Mouse (Mus musculus): ENCODE measurements at regions not wholly inside any gene's neighbourhood (a gene's known extent, or its start where the extent isn't known, plus 50 kb on each side); places are given as distances from the start of the nearest gene placed in this dataset.

GRCm38 (mm10) chr13:36807961-36808360 lies 73.0 kb upstream of the Nrn1 start:
- Histone ChIP-seq H3K9me3 (ENCODE audit: low read length) (peaks cover 3% of the 10 kb centered on the region; the same call in 1 of the 2 replicates), H3K4me2 (ENCODE audit: low read depth, low read length) (no peak overlapping the region), H3K27me3 (ENCODE audit: insufficient read depth, low read length) (no peaks in the 10 kb centered on the region), H3K4me3 (ENCODE audit: low read length) (no peak overlapping the region), H3K27ac (no peak overlapping the region), H3K36me3 (ENCODE audit: insufficient read depth, low read length) (no peaks in the 10 kb centered on the region), H3K9ac (replicated peaks; ENCODE audit: low read length) (no peak overlapping the region), H3K4me1 (ENCODE audit: insufficient read depth, low read length) (no peaks in the 10 kb centered on the region; the same call in 1 of the 2 replicates)
- TF ChIP-seq CTCF (IDR thresholded peaks at IDR 0.05; ENCODE audit: low read depth): no peak
- ATAC-seq: no peak
- no peak for DNase-seq (ENCODE audit: low spot score)
- WGBS: 89% methylated on average over 2 of the region's 2 CpGs

GRCm38 (mm10) chr13:36789360-36789759 lies 54.4 kb upstream of the Nrn1 start:
- no peak overlapping the region for H3K4me3 ChIP-seq (ENCODE audit: low read length)
- peak; percentile 70 for TF ChIP-seq CTCF (IDR thresholded peaks at IDR 0.05; ENCODE audit: low read depth)
- no peak for ATAC-seq
- no peaks in the 10 kb centered on the region for H3K9me3 ChIP-seq (ENCODE audit: low read length)
- H3K36me3 ChIP-seq (ENCODE audit: insufficient read depth, low read length): no peaks in the 10 kb centered on the region
- WGBS: 96% methylated on average over 1 of the region's 1 CpGs
- H3K27me3 ChIP-seq (ENCODE audit: insufficient read depth, low read length): no peaks in the 10 kb centered on the region
- DNase-seq (ENCODE audit: low spot score): peak; percentile 73
- no peak overlapping the region for H3K9ac ChIP-seq (replicated peaks; ENCODE audit: low read length)
- no peaks in the 10 kb centered on the region for H3K4me1 ChIP-seq (ENCODE audit: insufficient read depth, low read length)
- no peak overlapping the region for H3K4me2 ChIP-seq (ENCODE audit: low read depth, low read length)
- no peak overlapping the region for H3K27ac ChIP-seq
